Mouse (Mus musculus): ENCODE data around the gene Ehd1. TPM values are rescaled to one million over a fixed set of nuclear protein-coding genes. Genes with fewer than 3 reads are reported as not detected.

The Ehd1 gene
- total and polyA plus RNA-seq, 3 experiments: 65.9 to 105 TPM; not detected in 1

DNA sequence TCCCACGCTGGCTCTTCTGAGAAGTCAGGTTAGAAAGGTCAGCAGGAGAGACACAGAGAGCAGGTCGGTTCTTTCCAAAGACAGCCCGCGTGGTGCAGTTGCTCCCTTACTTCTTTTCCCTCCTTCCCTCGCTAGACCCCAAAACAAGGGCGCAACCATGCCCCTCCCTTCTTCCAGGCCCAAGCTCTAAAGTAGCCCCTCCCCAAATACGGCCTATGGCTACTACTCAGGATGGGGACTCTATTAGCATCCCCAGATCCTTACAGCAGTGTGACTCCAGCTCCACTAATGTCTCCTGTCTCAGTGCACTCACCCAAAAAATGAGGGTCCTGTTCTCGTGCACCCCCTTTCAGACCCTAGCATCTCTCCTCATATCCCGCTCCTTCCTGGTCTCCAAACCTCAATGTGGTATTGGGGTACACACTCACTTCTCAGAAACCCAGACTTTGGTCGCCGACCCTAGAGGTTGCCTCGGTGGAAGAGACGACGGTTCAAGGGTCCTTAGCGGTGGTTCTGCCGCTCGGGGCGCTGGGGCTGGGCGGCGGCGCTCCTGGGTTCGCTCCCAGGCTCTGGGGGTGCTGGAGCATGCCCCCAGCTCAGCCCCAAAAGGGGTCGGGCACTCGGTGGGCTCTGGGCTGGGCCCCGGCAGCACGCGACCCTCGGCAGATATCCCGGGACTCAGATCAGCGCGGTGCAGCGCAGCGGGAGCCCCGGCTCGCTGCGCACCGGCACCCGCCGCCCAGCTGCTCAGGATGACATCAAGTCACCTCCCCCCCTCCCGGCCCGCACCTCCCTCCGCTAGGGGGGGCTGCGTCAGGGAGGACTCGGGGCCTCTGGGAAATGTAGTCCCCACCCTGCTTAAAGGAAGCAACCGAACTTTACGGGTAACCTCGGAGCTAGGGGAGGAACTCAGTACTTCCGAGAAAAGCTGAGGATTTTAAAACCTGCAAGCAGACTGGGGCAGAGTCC is 41.2 kb upstream of the Ehd1 start, which contains the start of gene Ppp2r5b (continued):
- TF ChIP-seq MAFK (IDR thresholded peaks at IDR 0.05; ENCODE audit: borderline replicate concordance, low read depth, low read length): no peak
- TF ChIP-seq MAX (IDR thresholded peaks at IDR 0.05; ENCODE audit: low read length): no peak
- TF ChIP-seq GABPA (IDR thresholded peaks at IDR 0.05; ENCODE audit: low read depth, low read length): no peak
- TF ChIP-seq CHD1 (IDR thresholded peaks at IDR 0.05; ENCODE audit: low read depth, low read length): no peak
- TF ChIP-seq GATA1 (IDR thresholded peaks at IDR 0.05; ENCODE audit: low read depth, low read length): no peak

DNA sequence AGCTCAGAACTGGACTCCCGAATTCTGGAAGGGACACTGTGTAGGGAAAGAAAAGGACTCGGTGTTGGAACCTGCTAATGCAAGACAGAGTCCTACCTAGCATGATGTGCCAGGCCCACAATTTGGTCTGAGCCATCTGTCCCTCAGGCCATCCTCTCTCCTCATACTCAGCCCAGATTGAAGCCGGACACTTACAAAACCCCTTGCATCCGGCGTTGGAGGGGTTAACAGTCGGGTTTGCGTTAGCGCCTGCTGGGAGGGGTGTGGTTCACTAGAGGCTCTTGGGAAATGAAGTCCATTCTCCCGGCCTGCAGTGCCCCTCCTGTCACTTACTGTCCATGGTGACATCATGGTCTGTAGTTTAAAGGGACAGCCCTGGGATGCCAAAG is 40.5 kb upstream of the Ehd1 start:
- Histone ChIP-seq H3K9me3 (replicated peaks; ENCODE audit: insufficient read depth, low read length) (no peaks in the 10 kb centered on the region), H3K79me2 (ENCODE audit: control insufficient read depth, insufficient read depth, low read length, poor library complexity) (peaks cover 5% of the 10 kb centered on the region; the same call in 1 of the 2 replicates), H3K4me3 (ENCODE audit: control insufficient read depth in 1 of 2, insufficient read depth in 1 of 2, low read depth in 2 of 2, low read length in 2 of 2) (peak overlapping the region; percentile 54 to 85), H3K27me3 (ENCODE audit: control insufficient read depth in 1 of 2, insufficient read depth in 2 of 2, low read length in 2 of 2) (no peaks in the 10 kb centered on the region), H3K9ac (ENCODE audit: control insufficient read depth, low read depth, low read length, poor library complexity, severe bottlenecking) (peak overlapping the region; percentile 86), H3K36me3 (ENCODE audit: control insufficient read depth in 1 of 2, insufficient read depth in 2 of 2, low read length in 2 of 2) (peaks cover 0 to 37% of the 10 kb centered on the region in 2 experiments; a peak in 2 of 4 replicates), H3K4me1 (ENCODE audit: control insufficient read depth in 1 of 2, insufficient read depth in 2 of 2, low read length in 2 of 2) (peaks cover 6 to 45% of the 10 kb centered on the region in 2 experiments), H3K27ac (ENCODE audit: control insufficient read depth, low read depth, low read length) (peak overlapping the region; percentile 94)
- no peak for TF ChIP-seq BHLHE40 (IDR thresholded peaks at IDR 0.05; ENCODE audit: borderline replicate concordance, low read depth, low read length)
- TF ChIP-seq ETS1 (IDR thresholded peaks at IDR 0.05; ENCODE audit: low read depth, low read length): peak; percentile 54; the same call in 1 of the 2 replicates
- TF ChIP-seq MEF2A (IDR thresholded peaks at IDR 0.05; ENCODE audit: extremely low read depth, insufficient replicate concordance, low read depth, low read length, poor library complexity, severe bottlenecking): no peak
- no peak for TF ChIP-seq CHD2 (IDR thresholded peaks at IDR 0.05; ENCODE audit: low read length)
- no peak for TF ChIP-seq NELFE (IDR thresholded peaks at IDR 0.05; ENCODE audit: low read depth, low read length)
- peak; percentile 58; the same call in 1 of the 2 replicates for TF ChIP-seq ELF1 (IDR thresholded peaks at IDR 0.05; ENCODE audit: low read depth, low read length)
- peak; percentile 94 for TF ChIP-seq ZNF384 (IDR thresholded peaks at IDR 0.05; ENCODE audit: low read depth, low read length)
- peak; percentile 99 for TF ChIP-seq SIN3A (IDR thresholded peaks at IDR 0.05; ENCODE audit: low read length)
- 0 out of 2 replicates have a peak, but pooled peaks have one; percentile 40 for TF ChIP-seq NRF1 (IDR thresholded peaks at IDR 0.05; ENCODE audit: insufficient read depth, low read depth, low read length, poor library complexity, severe bottlenecking)
- no peak for TF ChIP-seq TBP (IDR thresholded peaks at IDR 0.05; ENCODE audit: low read depth, low read length)
- no peak for TF ChIP-seq UBTF (IDR thresholded peaks at IDR 0.05; ENCODE audit: borderline replicate concordance, insufficient read depth, low read depth, low read length)
- TF ChIP-seq JUND (IDR thresholded peaks at IDR 0.05; ENCODE audit: low read depth, low read length): no peak
- TF ChIP-seq HCFC1 (IDR thresholded peaks at IDR 0.05; ENCODE audit: low read depth, low read length): peak; percentile 87
- TF ChIP-seq MXI1 (IDR thresholded peaks at IDR 0.05; ENCODE audit: low read depth, low read length): peak; percentile 78
- no peak for TF ChIP-seq POLR2AphosphoS2 (IDR thresholded peaks at IDR 0.05; ENCODE audit: low read length)
- peak; percentile 79 for TF ChIP-seq KAT2A (conservative IDR thresholded peaks at IDR 0.05; ENCODE audit: low read depth, low read length)
- no peak for TF ChIP-seq CTCF (IDR thresholded peaks at IDR 0.05 in 2 of 3, conservative IDR thresholded peaks at IDR 0.05 in 1 of 3; ENCODE audit: control insufficient read depth in 1 of 3, insufficient read depth in 1 of 3, low read depth in 2 of 3, low read length in 3 of 3, poor library complexity in 1 of 3, severe bottlenecking in 1 of 3)
- DNase-seq (ENCODE audit: low read depth, low spot score): peak; percentile 95
